Mouse (Mus musculus) spleen, adult 2 months (tissue): ENCODE measurements around the gene Cpt1b.

Source experiments
- CTCF ChIP-seq: fragments of 200-500 bp; IDR thresholded peaks from 2 replicates; pipeline ENCODE4 v1.5.1; 2011; ENCODE audit warnings: mild to moderate bottlenecking, inconsistent platforms; ENCODE audit not compliant: insufficient read depth, insufficient read length, insufficient replicate concordance; ENCODE audit errors: extremely low read depth
- POLR2A ChIP-seq: fragments of 200-500 bp; IDR thresholded peaks from 2 replicates; pipeline ENCODE4 v1.6.1; 2011; ENCODE audit warnings: low read depth, low read length, inconsistent platforms

DNA sequence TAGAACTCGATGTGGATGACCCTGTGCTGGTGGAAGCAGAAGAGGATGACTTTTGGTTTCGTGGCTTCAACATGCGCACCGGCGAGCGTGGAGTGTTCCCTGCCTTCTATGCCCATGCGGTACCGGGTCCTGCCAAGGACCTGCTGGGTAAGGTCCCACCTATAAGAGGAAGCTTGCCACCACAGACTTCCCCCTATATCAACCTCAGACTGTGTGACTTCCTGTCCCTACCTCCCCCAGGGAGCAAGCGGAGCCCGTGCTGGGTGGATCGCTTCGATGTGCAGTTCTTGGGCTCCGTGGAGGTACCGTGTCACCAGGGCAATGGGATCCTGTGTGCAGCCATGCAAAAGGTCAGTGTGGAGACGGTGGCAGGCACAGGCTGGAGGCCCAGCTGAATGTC lies 33.3 kb upstream of the Cpt1b start:
- TF ChIP-seq CTCF, result no peak
- TF ChIP-seq POLR2A, result no peak
